Mouse (Mus musculus) liver, adult 2 months (tissue): ENCODE measurements around the gene Plch2.

Source experiments
- CTCF ChIP-seq: fragments of 200-500 bp; IDR thresholded peaks from 2 replicates; pipeline ENCODE4 v1.5.1; 2011; ENCODE audit warnings: low read depth, low read length, control low read depth
- POLR2A ChIP-seq: fragments of 200-500 bp; IDR thresholded peaks from 2 replicates; pipeline ENCODE4 v1.6.1; 2011; ENCODE audit warnings: low read length, control low read depth; ENCODE audit not compliant: insufficient read depth; ENCODE audit errors: extremely low read depth

- TF ChIP-seq CTCF, result no peak
- no peak for TF ChIP-seq POLR2A
These were observed 59.9 kb downstream of the Plch2 start for GRCm38 (mm10) chr4:154996572-154997154.
